Mouse (Mus musculus) erythroblast, embryonic 14.5 days (primary cell): ENCODE data around the gene Thumpd2.

Experiments
- GATA1 ChIP-seq: IDR thresholded peaks from 2 replicates; pipeline ENCODE4 v1.6.1; 2012; ENCODE audit warnings: low read length, inconsistent platforms, mixed read lengths
- TAL1 ChIP-seq: IDR thresholded peaks from 3 replicates; pipeline ENCODE4 v1.6.1; 2012; ENCODE audit warnings: low read length, inconsistent platforms, mixed read lengths

- TF ChIP-seq GATA1 (no peak), TAL1 (no peak)
Measured at GRCm38 (mm10) chr17:81045115-81045514, 19.8 kb downstream of the Thumpd2 start.
